Mouse (Mus musculus) layer of hippocampus, postnatal 25 days (tissue): ENCODE measurements around the gene Afg3l1. TPM values are rescaled to one million over a fixed set of nuclear protein-coding genes. Genes with fewer than 3 reads are reported as not detected.
A peak's percentile ranks its signal among the peaks of the same experiment; 100 is the strongest.
"Not testable (repeated sequence)": the region's sequence is repeated elsewhere in the genome, so short reads cannot be mapped to it uniquely, and the experiment has no call there.

Experiments
- DNase-seq, 2 experiments: peaks; one replicate each; pipeline ENCODE4 v3.0.0; 2022; ENCODE audit warnings: mixed read lengths in 2 of 2, low spot score in 1 of 2; ENCODE audit errors: extremely low spot score in 1 of 2
- total RNA-seq, 2 experiments: library from RNA; stranded (reverse); gene quantifications; 2 replicates each; pipeline ENCODE4 v1.2.3; 2021

Afg3l1 gene
- total RNA-seq, 2 experiments from 2014 or later: 28.1 to 30.6 TPM

GRCm38 (mm10) chr8:123514136-123514535 is 36.4 kb downstream of the Afg3l1 start:
- no peak for DNase-seq

GRCm38 (mm10) chr8:123514781-123515539 is 37.3 kb downstream of the Afg3l1 start, which contains the start of gene Dbndd1:
Gene Dbndd1, minus strand, starts transcription at chr8:123515463.
- DNase-seq: peak; percentile 46 to 49

GRCm38 (mm10) chr8:123515540-123515897 is 37.8 kb downstream of the Afg3l1 start:
- DNase-seq: no peak

- DNase-seq: no peak
Measured at GRCm38 (mm10) chr8:123516596-123516995, 38.9 kb downstream of the Afg3l1 start.

- DNase-seq: no peak
Measured at GRCm38 (mm10) chr8:123518172-123518571, 40.5 kb downstream of the Afg3l1 start.

GRCm38 (mm10) chr8:123518667-123519066 is 41.0 kb downstream of the Afg3l1 start, which contains the start of gene Gas8:
Gene Gas8, plus strand, starts transcription at chr8:123518834.
- peak; percentile 66 to 73 for DNase-seq

GRCm38 (mm10) chr8:123520048-123520447 is 42.3 kb downstream of the Afg3l1 start:
- DNase-seq: not testable (repeated sequence)

- no peak for DNase-seq
Measured at GRCm38 (mm10) chr8:123527720-123528489, 50.2 kb downstream of the Afg3l1 start.

- DNase-seq: no peak
Measured at GRCm38 (mm10) chr8:123536242-123536989, 58.7 kb downstream of the Afg3l1 start.

GRCm38 (mm10) chr8:123536990-123537380 is 59.3 kb downstream of the Afg3l1 start:
- DNase-seq: no peak

GRCm38 (mm10) chr8:123537641-123538040 is 59.9 kb downstream of the Afg3l1 start:
- not testable (repeated sequence) for DNase-seq

Other genes with a start within 250 kb of the Afg3l1 start
- gene Spata2l, start 241.7 kb upstream of the Afg3l1 start, total RNA-seq: 10 to 100 TPM; 85.7 to 94.3 TPM
- gene Zfp276, start 223.7 kb upstream of the Afg3l1 start, total RNA-seq: 10 to 100 TPM; 19.1 to 23.7 TPM
- 10 to 100 TPM; 57.4 to 65.0 TPM for gene Vps9d1, start 223.6 kb upstream of the Afg3l1 start, total RNA-seq
- gene Fanca, start 159.3 kb upstream of the Afg3l1 start, total RNA-seq: 1 to 10 TPM; 1.7 to 3.7 TPM
- 10 to 100 TPM; 15.3 to 17.9 TPM for gene Spire2, start 145.2 kb upstream of the Afg3l1 start, total RNA-seq
- gene Tcf25, start 104.2 kb upstream of the Afg3l1 start, total RNA-seq: 100 to 1,000 TPM; 485 to 539 TPM
- gene Mc1r, start 70.8 kb upstream of the Afg3l1 start, total RNA-seq: under 1 TPM in 1 of 2 experiments, not detected in 1; 0.10 TPM
- 100 to 1,000 TPM; 317 to 360 TPM for gene Tubb3, start 66.5 kb upstream of the Afg3l1 start, total RNA-seq
- gene Def8, start 54.4 kb upstream of the Afg3l1 start, total RNA-seq: 10 to 100 TPM; 64.6 to 66.6 TPM
- gene Dbndd1, start 37.6 kb downstream of the Afg3l1 start, total RNA-seq: 10 to 100 TPM; 10.5 to 10.8 TPM
- 10 to 100 TPM; 23.3 to 33.1 TPM for gene Gas8, start 40.9 kb downstream of the Afg3l1 start, total RNA-seq
- 10 to 100 TPM; 36.3 to 44.0 TPM for gene Rhou, start 176.0 kb downstream of the Afg3l1 start, total RNA-seq